Mouse (Mus musculus) olfactory bulb, adult 2 months (tissue): Measurements from ENCODE around the gene Nlrp6.

Experiments
- CTCF ChIP-seq: fragments of 200-500 bp; IDR thresholded peaks from 2 replicates; pipeline ENCODE4 v1.5.1; 2012; ENCODE audit warnings: low read depth, mild to moderate bottlenecking, low read length, moderate library complexity; ENCODE audit not compliant: insufficient read depth
- POLR2A ChIP-seq: fragments of 200-500 bp; IDR thresholded peaks from 2 replicates; pipeline ENCODE4 v1.6.1; 2012; ENCODE audit warnings: mild to moderate bottlenecking, low read depth, low read length, moderate library complexity; ENCODE audit not compliant: insufficient read depth

DNA sequence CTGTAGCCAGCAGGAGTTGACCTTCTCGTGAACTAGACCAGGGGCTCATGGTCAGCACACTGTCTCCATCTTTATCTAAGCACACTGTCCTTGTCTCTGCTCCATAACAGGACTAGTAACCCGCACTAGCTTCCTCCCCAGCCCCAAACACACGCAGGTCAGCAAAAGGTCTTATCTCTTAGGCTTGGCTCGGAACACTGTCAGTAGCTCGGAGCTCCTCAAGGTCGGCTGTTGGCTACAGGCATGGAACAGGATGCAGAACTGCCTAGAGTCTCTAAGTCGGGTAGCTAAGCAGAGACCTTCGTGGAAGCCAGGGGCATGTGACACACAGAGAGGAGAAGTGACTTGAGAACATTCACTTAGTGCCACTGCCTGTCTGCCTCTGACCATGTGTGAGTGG, 27.5 kb downstream of the Nlrp6 start:
- no peak for TF ChIP-seq POLR2A
- no peak for TF ChIP-seq CTCF
